30 mouse cellular contexts compared by ENCODE assay signal in the genomic region with DNA sequence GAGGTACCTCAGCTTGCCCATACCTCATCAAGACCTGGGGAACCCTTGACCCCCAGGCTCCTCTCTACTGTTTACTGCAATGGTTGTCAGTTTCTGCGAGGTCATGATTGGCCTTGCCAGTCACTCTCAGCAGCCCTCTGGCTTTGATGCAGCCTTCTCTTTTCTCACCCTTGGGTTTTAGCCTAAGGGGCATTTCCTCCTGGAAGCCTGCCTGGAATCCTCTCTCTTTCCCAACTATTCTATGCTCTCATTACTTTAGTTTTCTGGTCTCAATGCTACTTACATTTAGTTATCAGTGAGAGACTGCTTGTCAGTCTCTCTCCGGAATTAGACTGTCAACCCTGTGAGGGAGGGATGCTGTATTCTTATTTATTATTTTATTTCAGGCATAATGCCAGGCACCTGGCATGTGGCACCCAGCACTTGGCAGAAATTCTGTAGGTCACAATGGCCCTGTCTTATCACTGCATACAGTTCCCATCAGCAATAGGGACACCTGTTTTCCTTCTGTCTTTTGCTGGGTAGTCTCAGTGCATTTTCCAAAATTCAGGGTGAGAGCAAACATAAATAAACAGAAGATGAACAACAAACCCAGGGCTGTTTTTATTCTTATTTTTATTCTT. TPM values are rescaled to one million over a fixed set of nuclear protein-coding genes. Genes with fewer than 3 reads are reported as not detected.
DNase-seq lines count a peak whose midpoint lies in the region; ATAC-seq and TF ChIP-seq lines count a peak whose summit lies in the region.
"Had no signal": no experiment of that assay in that cellular context is flagged by ENCODE, and none has a peak within 500 bp of the region (broad histone marks: within the 10 kb centered on the region; RNA-seq: fewer than 3 reads in every experiment).

No protein-coding gene starts in this region.

- no peak overlapping the region for H3K9ac ChIP-seq in heart, postnatal 0 days (replicated peaks; ENCODE audit: low read depth, low read length)
- no peak overlapping the region for H3K9ac ChIP-seq in kidney, embryonic 16.5 days (replicated peaks; ENCODE audit: low read length)
- H3K9ac ChIP-seq: limb, embryonic 12.5 days; liver, embryonic 12.5 days had no signal

- no peaks in the 10 kb centered on the region for H3K9me3 ChIP-seq in heart, postnatal 0 days (replicated peaks; ENCODE audit: control insufficient read depth, low read length)
- H3K9me3 ChIP-seq in kidney, embryonic 16.5 days (ENCODE audit: low read length), result no peaks in the 10 kb centered on the region
- H3K9me3 ChIP-seq: limb, embryonic 12.5 days; liver, embryonic 12.5 days had no signal

- peak; percentile 27; the same call in 1 of the 2 replicates for ATAC-seq in heart, postnatal 0 days (ENCODE audit: insufficient read depth, low read depth)
- ATAC-seq in kidney, embryonic 16.5 days (ENCODE audit: low FRiP score, low TSS enrichment), result no peak
- ATAC-seq: forebrain, embryonic 16.5 days; hindbrain, embryonic 16.5 days; intestine, embryonic 16.5 days; liver, embryonic 12.5 days; midbrain, embryonic 16.5 days had no signal

- peak overlapping the region; percentile 51 for H3K27ac ChIP-seq in heart, postnatal 0 days (ENCODE audit: low read depth)
- H3K27ac ChIP-seq in cerebellum, adult 2 months (ENCODE audit: insufficient read depth, low read length), result no peak overlapping the region
- H3K27ac ChIP-seq in kidney, embryonic 16.5 days (ENCODE audit: low read length), result no peak overlapping the region
- H3K27ac ChIP-seq: limb, embryonic 12.5 days; liver, embryonic 12.5 days; stomach, postnatal 0 days had no signal

- WGBS in heart, postnatal 0 days, result 30% methylated on average over 2 of the region's 2 CpGs
- WGBS in cerebellum, adult 2 months, result 14% methylated on average over 2 of the region's 2 CpGs
- WGBS in kidney, embryonic 16.5 days, result 72% methylated on average over 2 of the region's 2 CpGs

- DNase-seq in cerebellum, adult 11-12 months, result peak; percentile 5
- no peak for DNase-seq in cerebellum, postnatal 4 days (ENCODE audit: low spot score in 2 of 2)
- no peak for DNase-seq in heart, postnatal 0 days (ENCODE audit: low spot score)
- no peak for DNase-seq in heart, adult 18-20 months
- peak; percentile 38 to 64 for DNase-seq in cerebellum, adult 2 months
- DNase-seq in cerebellum, postnatal 36 days, result peak; percentile 50 to 51
- no peak for DNase-seq in left cerebral cortex, postnatal 25 days (ENCODE audit: low spot score in 2 of 2)
- DNase-seq: adrenal gland, adult 8-10 months; heart, postnatal 36 days; kidney, postnatal 4 days; layer of hippocampus, adult 9-11 months; lung, adult 2 months; lung, postnatal 36 days; right cerebral cortex, postnatal 4 days had no signal

- H3K4me1 ChIP-seq in heart, postnatal 0 days (ENCODE audit: control insufficient read depth, insufficient read depth), result peaks cover 63% of the 10 kb centered on the region
- peaks cover 13% of the 10 kb centered on the region for H3K4me1 ChIP-seq in cerebellum, adult 2 months (ENCODE audit: control insufficient read depth, insufficient read depth, low read length)
- 0 out of 2 replicates have a peak, but pooled peaks cover 4% of the 10 kb centered on the region for H3K4me1 ChIP-seq in kidney, embryonic 16.5 days (ENCODE audit: insufficient read depth, low read length)

- H3K36me3 ChIP-seq in heart, postnatal 0 days (replicated peaks; ENCODE audit: control insufficient read depth, insufficient read depth, low read length), result no peaks in the 10 kb centered on the region
- H3K36me3 ChIP-seq in kidney, embryonic 16.5 days (ENCODE audit: insufficient read depth, low read length), result no peaks in the 10 kb centered on the region
- H3K36me3 ChIP-seq: limb, embryonic 12.5 days; liver, embryonic 12.5 days had no signal

- intact Hi-C loops in left cerebral cortex, postnatal 25 days (cut with DNase I), result no loop called here

- TF ChIP-seq CTCF in heart, postnatal 0 days (IDR thresholded peaks at IDR 0.05; ENCODE audit: low read depth), result no peak
- no peak for TF ChIP-seq CTCF in cerebellum, adult 2 months (IDR thresholded peaks at IDR 0.05; ENCODE audit: borderline replicate concordance, insufficient read depth, low read depth, low read length)

- TF ChIP-seq EP300 in heart, postnatal 0 days (IDR thresholded peaks at IDR 0.05; ENCODE audit: low read depth), result no peak

- no peak overlapping the region for H3K4me3 ChIP-seq in heart, postnatal 0 days (ENCODE audit: low read depth, low read length)
- H3K4me3 ChIP-seq in cerebellum, adult 2 months (replicated peaks; ENCODE audit: insufficient read depth, low read depth, low read length), result no peak overlapping the region
- H3K4me3 ChIP-seq in kidney, embryonic 16.5 days (ENCODE audit: low read length), result no peak overlapping the region
- H3K4me3 ChIP-seq: limb, embryonic 12.5 days; liver, embryonic 12.5 days had no signal

- no peak overlapping the region for H3K4me2 ChIP-seq in heart, postnatal 0 days (ENCODE audit: low read depth, low read length)
- H3K4me2 ChIP-seq in kidney, embryonic 16.5 days (replicated peaks; ENCODE audit: low read depth, low read length), result no peak overlapping the region
- H3K4me2 ChIP-seq: limb, embryonic 12.5 days; liver, embryonic 12.5 days had no signal

- TF ChIP-seq POLR2A in cerebellum, adult 2 months (IDR thresholded peaks at IDR 0.05; ENCODE audit: borderline replicate concordance, insufficient read depth, low read length), result no peak

- no peaks in the 10 kb centered on the region for H3K27me3 ChIP-seq in heart, postnatal 0 days (ENCODE audit: control insufficient read depth, insufficient read depth, low read length)
- H3K27me3 ChIP-seq in cerebellum, adult 2 months (ENCODE audit: control insufficient read depth, insufficient read depth, low read length), result no peaks in the 10 kb centered on the region
- no peaks in the 10 kb centered on the region for H3K27me3 ChIP-seq in kidney, embryonic 16.5 days (ENCODE audit: insufficient read depth, low read length)
- H3K27me3 ChIP-seq: CH12.LX; limb, embryonic 12.5 days; liver, embryonic 12.5 days had no signal

RNA-seq across cellular contexts. Expression of a gene that starts 40.7 kb away (rescaled TPM):
- 122 and 135 TPM in 2 replicates for total RNA-seq in heart, postnatal 0 days (2014; rRNA removed; ENCODE audit: low replicate concordance)
- polyA plus RNA-seq in heart, postnatal 0 days (2015; fragmentation: Nextera tagmentation; extraction: Ambion mirVana), result 56.8 and 59.1 TPM in 2 replicates
- 100 to 1,000 TPM; 341 to 356 TPM for total RNA-seq in heart, adult 18-20 months (2021)
- polyA plus RNA-seq in cerebellum, adult 2 months (2012; rRNA removed), result 5.3 and 5.8 TPM in 2 replicates
- polyA plus RNA-seq in kidney, embryonic 16.5 days (2015; fragmentation: Nextera tagmentation; extraction: Ambion mirVana), result 14.0 and 14.4 TPM in 2 replicates
- total RNA-seq in left cerebral cortex, postnatal 25 days (2021), result 10 to 100 TPM; 20.2 to 21.0 TPM

RNA-seq across cellular contexts. Expression of a gene that starts 58.0 kb away (rescaled TPM):
- 8.9 TPM in 1 of 2 replicates, not detected in the other for total RNA-seq in heart, postnatal 0 days (2014; rRNA removed; ENCODE audit: low replicate concordance)
- polyA plus RNA-seq in heart, postnatal 0 days (2015; fragmentation: Nextera tagmentation; extraction: Ambion mirVana), result 1.3 and 98.2 TPM in 2 replicates
- 10 to 100 TPM in 1 of 2 experiments, not detected in 1; 80.4 TPM for total RNA-seq in heart, adult 18-20 months (2021)
- not detected in 2 replicates for polyA plus RNA-seq in cerebellum, adult 2 months (2012; rRNA removed)
- polyA plus RNA-seq in kidney, embryonic 16.5 days (2015; fragmentation: Nextera tagmentation; extraction: Ambion mirVana), result 0.76 TPM in 1 of 2 replicates, not detected in the other
- total RNA-seq in left cerebral cortex, postnatal 25 days (2021), result not detected
- total RNA-seq: CH12.LX; common myeloid progenitor, adult 5-6 weeks; heart, postnatal 36 days; left cerebral cortex, adult 8-10 months; megakaryocyte-erythroid progenitor cell, adult 5-6 weeks; MEL had no signal
- polyA plus RNA-seq: embryonic facial prominence, embryonic 11.5 days; forebrain, embryonic 16.5 days; hindbrain, embryonic 16.5 days; intestine, embryonic 16.5 days; kidney, embryonic 14.5 days; limb, embryonic 12.5 days; liver, embryonic 12.5 days; midbrain, embryonic 16.5 days; neural tube, embryonic 11.5 days had no signal

Comparison
In these comparisons a context has a peak if more than half of its experiments do, and no peak if none do; other contexts are left out.
1. DNase-seq: peak in cerebellum, adult 11-12 months (single experiment), cerebellum, adult 2 months (2 of 2) and cerebellum, postnatal 36 days (2 of 2); none in cerebellum, postnatal 4 days (0 of 2), heart, postnatal 0 days (single experiment), heart, adult 18-20 months (0 of 2) and left cerebral cortex, postnatal 25 days (0 of 2).